In genomic region chr10:116242200-116242599, GRCm38 (mm10) we compare ENCODE assay signal across 16 mouse cellular contexts. TPM values are rescaled to one million over a fixed set of nuclear protein-coding genes. Genes with fewer than 3 reads are reported as not detected.
"Had no signal": no experiment of that assay in that cellular context is flagged by ENCODE, and none has a peak within 500 bp of the region (broad histone marks: within the 10 kb centered on the region; RNA-seq: fewer than 3 reads in every experiment).

No protein-coding gene starts in this region.

- H3K4me1 ChIP-seq: limb, embryonic 15.5 days; megakaryocyte, embryonic 14.5 days; midbrain, embryonic 15.5 days; neural tube, embryonic 12.5 days had no signal

- ATAC-seq: intestine, postnatal 0 days; liver, embryonic 12.5 days; midbrain, embryonic 15.5 days had no signal

- H3K27me3 ChIP-seq: limb, embryonic 15.5 days; liver, embryonic 12.5 days; megakaryocyte, embryonic 14.5 days; midbrain, embryonic 15.5 days; neural tube, embryonic 12.5 days had no signal

- H3K27ac ChIP-seq: limb, embryonic 15.5 days; liver, embryonic 12.5 days; macrophage; midbrain, embryonic 15.5 days; neural tube, embryonic 12.5 days had no signal

- H3K9me3 ChIP-seq: limb, embryonic 15.5 days; liver, embryonic 12.5 days; midbrain, embryonic 15.5 days; neural tube, embryonic 12.5 days had no signal

- H3K4me3 ChIP-seq: limb, embryonic 15.5 days; liver, embryonic 12.5 days; megakaryocyte, embryonic 14.5 days; midbrain, embryonic 15.5 days; neural tube, embryonic 12.5 days had no signal

- DNase-seq: kidney, adult 9 months; kidney, postnatal 14 days; layer of hippocampus, postnatal 36 days; right cerebral cortex, postnatal 4 days; spleen, adult 18-20 months; thymus, adult 2 months; thymus, postnatal 25 days had no signal

- H3K4me2 ChIP-seq: limb, embryonic 15.5 days; liver, embryonic 12.5 days; midbrain, embryonic 11.5 days; midbrain, embryonic 15.5 days; neural tube, embryonic 12.5 days had no signal

- H3K9ac ChIP-seq: limb, embryonic 15.5 days; liver, embryonic 12.5 days; midbrain, embryonic 15.5 days; neural tube, embryonic 12.5 days had no signal

- H3K36me3 ChIP-seq: limb, embryonic 15.5 days; liver, embryonic 12.5 days; midbrain, embryonic 15.5 days; neural tube, embryonic 12.5 days had no signal

RNA-seq across cellular contexts. Expression of gene Ptprb, which starts 33.1 kb away (rescaled TPM):
- total RNA-seq: monocyte, adult 5-6 weeks had no signal
- polyA plus RNA-seq: macrophage had no signal
